In the genomic region with DNA sequence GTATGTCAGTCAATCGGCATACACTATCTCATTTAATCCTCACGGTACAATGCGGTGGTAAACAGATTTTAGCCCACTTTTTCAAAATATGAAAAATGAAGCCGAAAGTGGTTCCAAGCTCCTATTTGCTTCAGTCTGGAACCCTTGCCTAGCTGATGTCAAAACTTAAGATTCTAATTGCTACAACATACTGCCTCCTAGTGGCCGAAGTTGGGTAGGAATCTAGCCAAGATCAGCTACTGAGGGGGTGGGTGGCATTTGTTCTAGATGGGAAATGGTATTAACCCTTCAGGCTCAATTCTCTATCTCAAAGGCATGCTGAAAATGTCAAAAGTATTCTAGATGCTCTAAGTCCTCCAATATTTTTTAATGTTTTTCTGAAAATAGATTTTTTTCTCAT, we compare ENCODE assay signal across 10 mouse cellular contexts.
A peak's percentile ranks its signal among the peaks of the same experiment; 100 is the strongest.
DNase-seq lines count a peak whose midpoint lies in the region; ATAC-seq and TF ChIP-seq lines count a peak whose summit lies in the region.
"Had no signal": no experiment of that assay in that cellular context is flagged by ENCODE, and none has a peak within 500 bp of the region (broad histone marks: within the 10 kb centered on the region; RNA-seq: fewer than 3 reads in every experiment).

No protein-coding gene starts in this region.

- H3K4me2 ChIP-seq in kidney, postnatal 0 days (ENCODE audit: low read length) = no peak overlapping the region
- H3K4me2 ChIP-seq in kidney, embryonic 14.5 days (replicated peaks; ENCODE audit: low read depth, low read length) = no peak overlapping the region
- H3K4me2 ChIP-seq: embryonic facial prominence, embryonic 15.5 days; neural tube, embryonic 12.5 days had no signal

- TF ChIP-seq CTCF in kidney, postnatal 0 days (IDR thresholded peaks at IDR 0.05; ENCODE audit: low read depth) = peak; percentile 72

- no peak overlapping the region for H3K27ac ChIP-seq in kidney, postnatal 0 days
- no peak overlapping the region for H3K27ac ChIP-seq in kidney, embryonic 14.5 days (ENCODE audit: low read depth, low read length)
- H3K27ac ChIP-seq: embryonic facial prominence, embryonic 15.5 days; neural tube, embryonic 12.5 days had no signal

- no peaks in the 10 kb centered on the region for H3K27me3 ChIP-seq in kidney, postnatal 0 days (ENCODE audit: insufficient read depth, low read length)
- no peaks in the 10 kb centered on the region for H3K27me3 ChIP-seq in kidney, embryonic 14.5 days (ENCODE audit: control insufficient read depth, insufficient read depth, low read length)
- H3K27me3 ChIP-seq: embryonic facial prominence, embryonic 15.5 days; neural tube, embryonic 12.5 days had no signal

- H3K36me3 ChIP-seq in kidney, postnatal 0 days (ENCODE audit: insufficient read depth, low read length) = no peaks in the 10 kb centered on the region
- H3K36me3 ChIP-seq in kidney, embryonic 14.5 days (ENCODE audit: control insufficient read depth, insufficient read depth, low read length) = no peaks in the 10 kb centered on the region
- H3K36me3 ChIP-seq: embryonic facial prominence, embryonic 15.5 days; neural tube, embryonic 12.5 days had no signal

- WGBS in kidney, postnatal 0 days = 65% methylated on average over 5 of the region's 5 CpGs
- WGBS in kidney, embryonic 14.5 days = 62% methylated on average over 5 of the region's 5 CpGs

- ATAC-seq in kidney, postnatal 0 days (replicated peaks; ENCODE audit: low FRiP score, low read depth) = no peak
- ATAC-seq in kidney, embryonic 14.5 days (ENCODE audit: low FRiP score, low TSS enrichment) = no peak
- ATAC-seq in granulocyte monocyte progenitor cell, adult 5-6 weeks (replicated peaks; ENCODE audit: poor library complexity, severe bottlenecking) = no peak

- H3K4me3 ChIP-seq in kidney, postnatal 0 days (replicated peaks; ENCODE audit: low read depth, low read length) = no peak overlapping the region
- H3K4me3 ChIP-seq in kidney, embryonic 14.5 days (ENCODE audit: low read length) = no peak overlapping the region
- H3K4me3 ChIP-seq: embryonic facial prominence, embryonic 15.5 days; neural tube, embryonic 12.5 days had no signal

- no peak overlapping the region for H3K9ac ChIP-seq in kidney, postnatal 0 days (ENCODE audit: low read depth, low read length)
- H3K9ac ChIP-seq in kidney, embryonic 14.5 days (ENCODE audit: low read depth, low read length) = no peak overlapping the region
- H3K9ac ChIP-seq: embryonic facial prominence, embryonic 15.5 days; neural tube, embryonic 12.5 days had no signal

- H3K4me1 ChIP-seq in kidney, postnatal 0 days (replicated peaks; ENCODE audit: insufficient read depth, low read length) = no peaks in the 10 kb centered on the region
- H3K4me1 ChIP-seq in kidney, embryonic 14.5 days (ENCODE audit: control insufficient read depth, insufficient read depth, low read length) = no peaks in the 10 kb centered on the region
- H3K4me1 ChIP-seq: embryonic facial prominence, embryonic 15.5 days; neural tube, embryonic 12.5 days had no signal

- DNase-seq in adrenal gland, adult (ENCODE audit: inconsistent age in 2 of 2, low spot score in 1 of 2) = peak; percentile 17 to 72
- DNase-seq in adrenal gland, postnatal 4 days (ENCODE audit: low spot score in 2 of 2) = no peak
- DNase-seq in kidney, postnatal 0 days (ENCODE audit: low spot score) = peak; percentile 59
- DNase-seq in brain, adult 2 months (ENCODE audit: low read depth, low spot score) = peak; percentile 64
- peak; percentile 31 to 39 for DNase-seq in layer of hippocampus, postnatal 10 days (ENCODE audit: low spot score in 2 of 2)
- DNase-seq in urinary bladder, postnatal 4 days (ENCODE audit: low spot score in 2 of 2) = no peak

- H3K9me3 ChIP-seq in kidney, postnatal 0 days (replicated peaks; ENCODE audit: low read length) = no peaks in the 10 kb centered on the region
- H3K9me3 ChIP-seq in kidney, embryonic 14.5 days (ENCODE audit: control insufficient read depth, low read length) = no peaks in the 10 kb centered on the region
- H3K9me3 ChIP-seq: embryonic facial prominence, embryonic 15.5 days; neural tube, embryonic 12.5 days had no signal

Comparison
In these comparisons a context has a peak if more than half of its experiments do, and no peak if none do; other contexts are left out.
1. DNase-seq: peak in adrenal gland, adult (2 of 2), kidney, postnatal 0 days (single experiment), brain, adult 2 months (single experiment) and layer of hippocampus, postnatal 10 days (2 of 2); none in adrenal gland, postnatal 4 days (0 of 2) and urinary bladder, postnatal 4 days (0 of 2).